ENCODE assay signal across 10 mouse cellular contexts in the genomic region with DNA sequence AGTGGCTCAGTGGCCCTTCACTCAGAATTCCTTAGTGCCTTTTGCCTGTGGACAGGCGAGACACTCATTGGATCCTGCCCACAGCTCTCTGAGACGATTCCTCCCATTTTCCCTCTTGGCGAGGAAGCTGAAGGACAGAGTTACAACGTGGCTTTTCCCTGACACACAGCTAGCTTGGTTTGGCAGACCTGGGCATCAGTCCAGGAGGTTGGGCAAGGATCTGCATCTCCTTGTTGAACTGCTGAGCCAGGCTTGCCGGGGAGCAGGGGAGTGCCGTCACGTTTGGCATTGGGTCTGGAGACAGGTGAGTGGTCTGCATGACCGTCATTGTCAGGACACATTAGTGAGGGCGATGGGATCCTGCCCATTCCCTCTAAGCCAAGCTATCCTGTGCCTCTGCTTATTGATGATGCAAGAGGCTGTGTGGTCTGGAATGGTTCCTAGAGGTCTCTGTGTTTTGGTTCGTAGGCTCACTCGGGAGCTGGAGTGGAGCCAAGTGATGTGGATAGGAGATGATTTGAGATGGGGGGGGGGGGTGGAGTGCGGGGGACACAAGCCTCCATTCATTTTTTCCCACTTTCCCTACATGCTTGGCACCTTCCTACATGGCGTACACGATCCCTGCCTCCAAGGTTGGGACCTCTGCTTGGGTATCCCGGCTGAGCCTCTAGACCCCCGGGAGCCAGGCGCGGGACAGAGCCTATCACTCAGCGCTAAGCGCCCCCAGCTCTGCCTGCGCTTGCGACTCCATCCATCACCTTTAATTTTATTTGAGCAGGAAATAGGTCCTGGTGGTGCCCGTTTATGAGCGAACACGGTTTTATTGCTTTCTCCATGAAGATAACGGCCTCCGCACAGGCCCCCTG. TPM values are rescaled to one million over a fixed set of nuclear protein-coding genes. Genes with fewer than 3 reads are reported as not detected.
DNase-seq lines count a peak whose midpoint lies in the region; ATAC-seq lines count a peak whose summit lies in the region.
"Had no signal": no experiment of that assay in that cellular context is flagged by ENCODE, and none has a peak within 500 bp of the region (broad histone marks: within the 10 kb centered on the region; RNA-seq: fewer than 3 reads in every experiment).

No protein-coding gene starts in this region.

- DNase-seq in hindbrain, embryonic 11.5 days (ENCODE audit: low spot score), result no peak
- DNase-seq in right cerebral cortex, postnatal 4 days, result peak; percentile 25
- no peak for DNase-seq in right cerebral cortex, adult 2 months (ENCODE audit: low spot score in 2 of 2)
- DNase-seq in cerebellum, postnatal 25 days, result peak; percentile 50 to 71
- peak; percentile 18 for DNase-seq in ovary, postnatal 36 days (ENCODE audit: low spot score)
- no peak for DNase-seq in frontal cortex, postnatal 10 days (ENCODE audit: low spot score in 2 of 2)
- DNase-seq in liver, result no peak
- DNase-seq: midbrain, embryonic 14.5 days had no signal

- peak; percentile 63 for ATAC-seq in hindbrain, embryonic 13.5 days (ENCODE audit: low FRiP score)
- ATAC-seq in hindbrain, embryonic 11.5 days (ENCODE audit: low FRiP score), result no peak
- ATAC-seq: forebrain, embryonic 15.5 days had no signal

- H3K4me3 ChIP-seq in hindbrain, embryonic 13.5 days, result no peak overlapping the region
- H3K4me3 ChIP-seq in hindbrain, embryonic 11.5 days (ENCODE audit: low read depth, low read length), result no peak overlapping the region
- H3K4me3 ChIP-seq: forebrain, embryonic 15.5 days had no signal

- no peak overlapping the region for H3K9ac ChIP-seq in hindbrain, embryonic 13.5 days
- H3K9ac ChIP-seq in hindbrain, embryonic 11.5 days (ENCODE audit: low read depth, low read length), result no peak overlapping the region
- H3K9ac ChIP-seq: forebrain, embryonic 15.5 days had no signal

- 64% methylated on average over 27 of the region's 27 CpGs for WGBS in hindbrain, embryonic 13.5 days
- WGBS in hindbrain, embryonic 11.5 days, result 81% methylated on average over 27 of the region's 27 CpGs

- H3K9me3 ChIP-seq in hindbrain, embryonic 13.5 days, result no peaks in the 10 kb centered on the region
- H3K9me3 ChIP-seq in hindbrain, embryonic 11.5 days (ENCODE audit: control insufficient read depth, low read length), result no peaks in the 10 kb centered on the region
- H3K9me3 ChIP-seq: forebrain, embryonic 15.5 days had no signal

- peaks cover 2% of the 10 kb centered on the region; the same call in 1 of the 2 replicates for H3K27me3 ChIP-seq in hindbrain, embryonic 13.5 days
- H3K27me3 ChIP-seq in hindbrain, embryonic 11.5 days (ENCODE audit: control insufficient read depth, insufficient read depth, low read length), result no peaks in the 10 kb centered on the region
- H3K27me3 ChIP-seq: forebrain, embryonic 15.5 days had no signal

- H3K27ac ChIP-seq in hindbrain, embryonic 13.5 days, result no peak overlapping the region
- no peak overlapping the region for H3K27ac ChIP-seq in hindbrain, embryonic 11.5 days (ENCODE audit: low read depth, low read length)
- H3K27ac ChIP-seq: forebrain, embryonic 15.5 days had no signal

- peaks cover 18% of the 10 kb centered on the region for H3K4me1 ChIP-seq in hindbrain, embryonic 13.5 days (replicated peaks)
- no peaks in the 10 kb centered on the region for H3K4me1 ChIP-seq in hindbrain, embryonic 11.5 days (replicated peaks; ENCODE audit: control insufficient read depth, insufficient read depth, low read length)

- 0 out of 2 replicates have a peak overlapping the region, but pooled peaks have one; percentile 23 for H3K4me2 ChIP-seq in hindbrain, embryonic 13.5 days
- no peak overlapping the region for H3K4me2 ChIP-seq in hindbrain, embryonic 11.5 days (replicated peaks; ENCODE audit: low read depth, low read length)
- H3K4me2 ChIP-seq: forebrain, embryonic 15.5 days had no signal

- no peaks in the 10 kb centered on the region for H3K36me3 ChIP-seq in hindbrain, embryonic 13.5 days
- no peaks in the 10 kb centered on the region for H3K36me3 ChIP-seq in hindbrain, embryonic 11.5 days (ENCODE audit: control insufficient read depth, insufficient read depth, low read length)
- H3K36me3 ChIP-seq: forebrain, embryonic 15.5 days had no signal

RNA-seq across cellular contexts. Expression of a gene that starts 9.5 kb away (rescaled TPM):
- 0.13 and 0.22 TPM in 2 replicates for polyA plus RNA-seq in hindbrain, embryonic 13.5 days (2015; fragmentation: Nextera tagmentation; extraction: Ambion mirVana)
- polyA plus RNA-seq in hindbrain, embryonic 11.5 days (2014; fragmentation: Nextera tagmentation; extraction: Ambion mirVana), result 0.03 and 0.23 TPM in 2 replicates

RNA-seq across cellular contexts. Expression of a gene that starts 43.3 kb away (rescaled TPM):
- polyA plus RNA-seq in hindbrain, embryonic 13.5 days (2015; fragmentation: Nextera tagmentation; extraction: Ambion mirVana), result 0.04 TPM in 1 of 2 replicates, not detected in the other
- polyA plus RNA-seq in hindbrain, embryonic 11.5 days (2014; fragmentation: Nextera tagmentation; extraction: Ambion mirVana), result 0.07 TPM in 1 of 2 replicates, not detected in the other
- polyA plus RNA-seq: forebrain, embryonic 15.5 days; midbrain, embryonic 14.5 days had no signal

Comparison
In these comparisons a context has a peak if more than half of its experiments do, and no peak if none do; other contexts are left out.
1. DNase-seq: peak in right cerebral cortex, postnatal 4 days (single experiment), cerebellum, postnatal 25 days (2 of 2) and ovary, postnatal 36 days (single experiment); none in hindbrain, embryonic 11.5 days (single experiment), right cerebral cortex, adult 2 months (0 of 2), frontal cortex, postnatal 10 days (0 of 2) and liver (single experiment).